Mouse (Mus musculus) left cerebral cortex, adult 11 months (tissue): Measurements from ENCODE around the gene Churc1.

ENCODE experiments used
- DNase-seq: peaks from one replicate; pipeline ENCODE4 v3.0.0; 2022; ENCODE audit warnings: low spot score

The Churc1 gene

DNA sequence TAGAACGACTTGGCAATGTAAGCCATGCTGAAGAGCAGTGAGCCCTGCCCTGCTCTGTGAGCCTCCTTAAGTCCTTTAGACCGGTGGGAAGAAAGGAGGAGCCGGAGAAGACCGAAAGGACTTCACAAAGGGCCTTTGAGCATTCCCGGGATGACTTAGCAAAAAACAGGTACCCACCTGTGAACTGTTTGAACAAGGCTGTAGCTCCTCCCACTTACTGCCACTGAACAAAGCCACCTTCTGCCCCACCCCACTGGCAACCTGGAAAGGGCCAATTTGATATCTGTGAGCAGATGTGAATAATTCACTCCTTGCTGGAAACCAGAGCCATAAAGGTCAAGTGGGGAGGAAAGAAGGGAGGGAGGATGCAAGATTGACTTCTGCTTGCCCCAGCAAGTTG lies 30.0 kb downstream of the Churc1 start, which contains the start of gene Gpx2:
Gene Gpx2 (minus strand): TSS at position 205 of the 400 bp plus-strand sequence.
- DNase-seq, result no peak

DNA sequence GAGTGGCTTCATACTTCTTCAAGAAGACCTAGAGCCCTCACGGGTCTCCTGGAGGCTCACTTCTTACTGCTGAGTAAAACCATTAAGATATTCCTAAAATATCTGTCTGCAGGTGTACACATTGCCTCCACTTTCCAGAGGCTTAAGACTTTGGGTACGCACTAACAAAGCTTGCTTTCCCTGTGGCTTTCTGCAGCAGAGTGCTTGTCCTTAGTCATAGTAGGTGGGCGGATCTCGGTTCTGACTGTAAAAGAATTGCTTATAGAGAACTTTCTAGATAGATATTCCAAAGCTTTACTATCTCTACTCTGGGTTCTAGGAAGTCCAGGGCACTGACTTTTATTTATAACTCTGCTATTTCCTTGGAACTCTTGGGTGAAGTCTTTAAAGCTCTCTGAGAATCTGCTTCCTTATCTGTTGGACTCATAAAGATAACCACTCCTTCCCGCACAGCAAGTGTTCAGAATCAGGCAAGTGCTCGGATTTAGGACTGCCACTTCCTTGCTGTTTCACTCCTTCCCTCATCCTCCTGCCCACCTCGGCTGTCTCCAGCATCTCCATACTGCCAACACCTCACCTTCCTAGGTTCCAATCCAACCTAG lies 31.7 kb downstream of the Churc1 start:
- DNase-seq, result no peak

DNA sequence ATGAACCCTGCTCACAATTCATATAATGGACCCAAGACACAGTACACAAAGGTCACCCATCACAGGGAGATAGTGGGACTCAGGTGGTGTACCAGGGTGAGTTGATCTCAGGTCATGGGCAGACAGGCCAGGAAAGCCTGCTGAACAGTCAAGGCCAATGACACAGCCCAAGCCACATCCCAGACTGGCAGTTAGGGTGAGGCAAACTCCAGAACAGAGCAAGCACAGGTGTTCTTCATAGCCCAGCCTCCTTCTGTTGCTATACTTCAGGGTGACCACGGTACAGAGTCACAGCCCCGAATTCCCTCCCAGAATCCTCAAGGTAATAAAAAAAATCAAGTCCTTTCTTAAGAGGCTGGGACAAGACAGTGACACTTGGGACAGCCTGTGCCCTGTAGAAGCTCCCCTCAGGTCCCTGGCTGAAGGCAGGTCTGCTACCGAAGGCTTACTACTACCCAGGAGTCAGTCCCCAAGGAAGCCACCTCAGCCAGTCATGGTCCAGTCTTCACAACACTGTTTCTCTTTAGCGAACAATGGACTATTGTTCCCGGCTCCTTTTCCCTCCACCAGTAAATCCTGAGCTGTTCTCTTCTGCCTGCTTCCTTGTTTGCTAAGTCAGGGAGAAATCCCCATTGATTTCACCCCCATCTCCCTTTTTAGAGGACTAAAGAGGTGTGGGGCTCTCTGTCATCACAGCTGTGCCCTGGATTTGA lies 32.8 kb downstream of the Churc1 start:
- no peak for DNase-seq

DNA sequence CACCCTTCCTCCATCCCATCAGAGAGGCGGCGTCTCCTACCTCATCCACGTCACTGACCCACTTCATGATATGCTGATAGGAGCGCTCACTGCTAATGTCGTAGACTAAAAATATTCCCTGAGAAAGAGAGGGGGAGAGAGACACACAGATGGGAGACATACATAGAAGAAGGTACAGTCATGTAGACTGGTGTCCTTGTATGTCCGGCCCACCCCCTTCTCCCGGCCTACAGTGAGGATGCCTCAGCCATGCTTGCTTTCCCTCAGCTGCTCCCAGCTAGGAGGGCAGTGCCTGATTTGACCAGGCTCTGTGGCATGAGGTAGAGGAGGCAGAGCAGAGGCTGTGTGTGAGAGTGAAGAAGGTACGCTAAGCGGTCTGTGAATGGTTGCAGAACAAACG lies 37.7 kb downstream of the Churc1 start:
- DNase-seq, result no peak

DNA sequence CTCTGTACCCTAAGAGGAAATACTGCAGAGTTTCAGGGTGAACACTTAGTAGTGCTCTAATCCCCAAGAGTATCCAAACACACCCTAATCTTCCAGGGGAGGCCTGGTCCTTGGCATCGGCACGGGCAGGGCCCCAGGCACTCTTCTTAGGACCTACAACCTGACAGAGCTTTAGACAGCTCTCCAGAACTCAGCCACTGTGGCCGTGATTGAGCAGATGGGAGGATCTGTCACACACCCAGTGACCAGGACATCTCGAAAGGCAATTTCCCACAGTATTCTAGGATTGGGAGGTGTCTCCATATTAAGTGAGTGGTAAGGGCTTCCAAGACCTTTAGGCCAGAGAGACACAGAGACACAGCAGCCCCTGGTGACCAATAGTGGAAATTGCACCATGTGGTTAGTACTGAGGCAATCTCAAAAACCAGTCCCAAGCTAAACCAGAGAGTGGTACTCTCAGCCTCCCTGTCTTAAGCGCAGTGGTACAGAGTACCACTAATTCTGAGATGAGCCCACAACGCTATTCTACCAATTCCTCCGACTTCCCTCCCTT lies 38.4 kb downstream of the Churc1 start:
- DNase-seq, result no peak

DNA sequence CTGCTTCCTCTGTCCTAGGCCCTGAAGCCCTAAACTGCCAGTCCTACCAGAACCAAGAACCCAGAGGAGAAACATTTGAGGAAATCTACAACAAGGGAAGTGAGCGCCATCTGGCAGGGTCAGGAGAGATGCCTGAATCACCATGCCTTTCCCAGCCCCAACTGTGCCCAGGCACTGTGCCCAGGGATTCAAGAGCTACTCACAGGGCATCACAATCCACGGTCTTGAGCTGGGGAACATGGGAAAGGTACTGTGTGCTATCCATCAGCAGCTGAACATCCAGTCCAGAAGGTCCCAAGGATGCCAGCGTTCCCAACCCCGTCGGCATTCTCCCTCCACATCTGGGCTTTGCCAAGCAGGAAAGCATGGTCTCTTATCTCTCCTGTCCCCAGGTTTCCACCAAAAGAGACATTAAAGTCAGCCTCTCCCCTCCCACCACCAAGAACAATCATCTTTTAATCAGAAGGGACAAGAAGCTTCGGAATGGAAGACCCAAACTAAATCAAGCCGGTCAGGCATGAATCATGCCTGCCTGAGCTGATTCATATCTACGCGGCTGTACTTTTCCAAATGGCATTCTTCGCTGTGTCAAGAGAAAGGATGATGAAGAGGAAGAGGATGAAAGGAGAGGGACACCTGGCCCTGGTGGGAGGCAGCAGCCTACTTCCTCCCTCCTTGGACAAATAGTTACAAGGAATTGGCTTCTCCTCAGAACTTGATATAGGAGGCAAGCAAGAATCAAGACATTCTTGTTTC lies 39.9 kb downstream of the Churc1 start:
- DNase-seq, result no peak

DNA sequence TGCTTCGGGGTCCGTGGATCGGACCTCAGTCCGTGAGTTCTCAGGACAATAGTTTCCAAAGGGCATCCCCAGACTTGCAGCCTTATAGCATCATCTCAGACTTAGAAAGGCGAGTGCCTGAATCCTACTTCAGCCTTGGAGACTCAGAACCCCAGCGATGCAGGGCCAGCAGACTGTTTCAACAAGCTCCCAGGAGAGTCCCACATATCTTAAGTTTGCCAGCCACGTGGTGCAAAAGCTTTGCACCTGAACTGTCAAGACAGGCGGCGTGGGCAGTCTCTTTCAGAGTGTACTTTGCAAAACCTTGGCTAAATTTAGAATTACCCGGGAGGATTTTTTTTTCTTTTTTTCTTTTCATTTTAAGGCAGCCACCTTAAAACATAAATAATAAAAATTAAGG lies 42.5 kb downstream of the Churc1 start:
- DNase-seq, result no peak

DNA sequence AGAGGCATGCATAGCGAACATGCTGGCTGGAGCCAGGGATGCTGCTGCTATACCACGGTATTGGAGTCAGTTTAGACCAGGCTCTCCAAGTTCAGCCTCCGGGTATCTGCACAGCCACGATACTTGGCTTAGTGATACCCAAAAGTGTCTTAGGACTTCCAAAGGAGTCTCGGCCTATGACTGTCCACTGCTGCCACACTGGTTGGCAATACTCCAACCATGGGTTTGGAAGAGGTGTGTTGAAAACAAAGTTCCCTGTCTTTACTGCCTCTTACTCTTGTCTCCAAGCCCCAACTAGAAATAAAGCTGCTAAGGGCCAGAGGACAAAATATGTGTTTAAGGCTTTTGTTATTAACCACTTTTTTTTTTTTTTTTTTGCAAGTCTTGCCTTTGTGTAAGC lies 45.2 kb downstream of the Churc1 start:
- DNase-seq, result no peak

DNA sequence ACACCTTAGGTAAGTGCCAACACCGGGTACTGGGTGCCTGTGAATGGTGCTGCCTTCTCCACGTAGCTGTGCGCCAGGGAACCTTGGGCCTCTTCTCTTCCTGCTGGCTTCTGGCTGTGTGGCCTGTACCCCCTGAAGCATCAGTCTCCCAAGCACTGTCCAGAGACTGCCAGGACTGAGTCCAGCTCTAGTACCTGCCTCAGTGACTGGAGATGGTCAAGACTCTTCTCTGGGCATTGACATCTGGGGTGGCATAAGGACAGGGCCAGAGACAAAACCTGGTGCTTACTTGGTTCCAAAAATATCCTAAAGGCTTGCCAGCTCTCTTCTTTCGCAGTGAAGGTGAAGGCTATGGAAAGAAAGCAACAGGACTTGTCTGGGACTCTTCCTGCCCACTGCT lies 45.7 kb downstream of the Churc1 start:
- DNase-seq, result no peak

DNA sequence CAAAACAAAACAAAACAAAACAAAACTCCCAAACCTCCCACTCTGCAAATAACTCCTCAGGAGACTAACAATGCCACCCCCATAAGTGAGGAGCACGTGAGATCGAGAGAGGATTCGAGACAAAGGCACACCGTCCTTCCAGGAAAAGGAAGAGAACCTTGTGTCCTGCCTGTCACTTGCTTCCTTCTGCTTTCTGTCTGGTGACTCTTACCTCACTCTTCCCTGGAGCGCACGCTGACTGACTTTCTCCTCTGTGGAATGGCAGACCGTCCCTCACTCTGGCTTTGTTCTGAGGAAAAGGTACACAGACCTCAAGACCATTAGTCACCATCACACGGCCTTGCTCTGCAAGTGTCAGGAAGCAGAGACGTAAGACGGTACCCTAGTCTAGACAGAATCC lies 48.2 kb downstream of the Churc1 start:
- no peak for DNase-seq

DNA sequence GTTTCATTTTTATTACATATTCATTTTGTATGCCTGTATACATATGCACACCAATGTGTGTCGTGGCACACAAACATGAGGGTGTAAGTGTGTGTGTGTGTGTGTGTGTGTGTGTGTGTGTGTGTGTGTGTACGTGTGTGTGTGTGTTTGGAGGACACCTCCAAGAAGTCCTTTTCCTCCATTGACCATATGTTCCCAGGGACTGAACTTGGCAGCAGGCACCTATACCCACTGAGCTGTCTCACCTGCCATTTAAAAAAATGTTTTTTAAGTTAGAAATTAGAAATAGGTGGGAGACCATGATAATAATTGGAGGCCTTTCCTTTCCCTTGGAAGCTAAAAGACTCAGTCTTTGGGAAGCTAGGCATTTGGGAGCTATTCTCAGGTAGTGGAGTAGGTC lies 48.8 kb downstream of the Churc1 start:
- DNase-seq, result no peak

DNA sequence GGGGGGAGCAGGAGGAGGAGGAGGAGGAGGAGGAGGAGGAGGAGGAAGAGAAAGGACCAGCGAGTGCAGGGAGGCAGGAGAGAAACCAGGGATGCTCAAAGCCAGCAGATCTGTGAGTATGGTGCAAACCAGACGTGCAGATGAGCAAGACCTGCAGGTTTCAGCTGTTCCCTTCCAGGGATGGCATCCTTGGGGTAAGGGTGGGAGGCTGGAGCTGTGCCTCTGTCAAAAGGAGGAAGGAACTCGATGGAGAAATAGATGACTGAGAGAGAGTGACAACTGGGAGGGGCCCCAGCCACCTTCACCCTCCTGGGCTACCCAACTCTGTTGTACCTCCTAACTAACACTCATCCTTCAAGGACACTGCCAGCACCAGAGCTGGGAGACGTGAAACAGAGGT lies 51.4 kb downstream of the Churc1 start:
- no peak for DNase-seq

DNA sequence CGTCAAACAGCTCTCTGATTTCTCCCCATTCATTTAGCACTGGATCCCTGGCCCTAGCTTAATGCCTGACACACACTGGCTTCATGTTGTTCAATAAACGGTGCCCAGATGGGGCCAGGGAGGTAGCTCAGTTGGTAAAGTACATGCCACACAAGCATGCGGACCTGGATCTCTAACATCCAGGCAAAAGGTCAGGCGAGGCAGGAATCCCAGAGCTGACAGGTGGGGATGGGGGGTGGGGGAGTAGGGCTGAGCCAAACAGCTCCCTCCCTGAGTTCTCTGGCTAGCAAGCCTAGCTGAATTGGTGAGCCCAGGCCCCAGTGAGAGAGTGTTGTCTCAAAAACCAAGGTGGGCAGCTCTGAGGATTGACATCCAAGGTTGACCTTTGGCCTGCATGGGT lies 51.8 kb downstream of the Churc1 start:
- no peak for DNase-seq

DNA sequence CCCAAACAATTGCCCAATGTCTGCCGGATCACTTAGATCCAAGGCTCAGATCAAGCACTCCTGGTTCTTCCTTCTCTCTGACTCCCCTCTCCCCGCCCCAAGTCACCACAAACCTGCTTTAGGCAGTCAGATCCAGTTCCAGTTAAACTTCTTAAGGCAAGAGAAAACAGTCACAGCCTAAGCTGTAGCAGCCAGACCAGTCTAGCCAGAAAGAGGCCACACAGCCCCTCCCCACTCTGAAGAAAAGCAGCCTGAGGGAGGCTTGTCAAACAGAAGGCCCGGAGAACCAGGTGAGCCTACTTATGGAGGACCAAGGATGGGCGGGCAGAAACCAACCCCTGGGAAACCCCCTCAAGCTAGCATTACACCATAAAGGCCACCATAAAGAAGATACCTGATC lies 52.8 kb downstream of the Churc1 start:
- no peak for DNase-seq

DNA sequence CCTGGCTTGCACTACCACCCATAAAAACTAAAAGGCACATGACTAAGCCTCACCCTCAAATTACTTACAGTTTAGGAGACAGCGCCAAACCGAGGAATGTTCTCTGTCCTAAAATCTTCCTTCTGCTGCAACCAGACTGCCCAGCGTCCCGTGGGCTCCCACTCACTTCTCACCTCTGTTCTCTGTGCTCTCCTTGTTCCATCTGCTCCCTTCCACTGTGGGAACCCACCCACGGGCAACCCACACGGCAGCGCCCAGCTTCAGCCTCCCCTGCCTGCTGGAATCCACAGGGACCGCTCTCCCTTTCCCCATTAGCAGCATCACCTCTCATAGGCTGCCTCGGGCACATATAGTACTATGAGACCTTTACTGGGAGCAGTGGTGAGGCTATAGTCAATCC lies 53.6 kb downstream of the Churc1 start:
- peak; percentile 61 for DNase-seq

DNA sequence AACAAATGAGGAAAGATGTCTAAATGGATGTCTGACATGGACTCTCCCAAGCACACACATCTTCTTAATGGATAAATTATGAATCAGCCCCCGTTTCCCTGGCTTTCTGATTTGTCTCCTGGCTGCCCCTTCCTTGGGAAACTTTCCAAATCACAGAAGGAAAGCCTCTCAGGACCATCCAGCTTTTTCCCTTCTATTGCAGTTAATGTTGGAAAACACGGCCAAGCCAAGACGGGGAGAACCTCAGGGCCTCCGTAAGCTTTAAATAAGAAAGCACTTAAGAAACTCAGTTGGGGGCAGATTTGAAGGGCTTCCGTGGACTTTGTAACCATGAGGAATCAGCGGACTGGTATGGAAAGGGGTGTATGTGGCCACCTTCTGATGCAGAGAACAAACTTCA lies 54.5 kb downstream of the Churc1 start:
- DNase-seq, result no peak

DNA sequence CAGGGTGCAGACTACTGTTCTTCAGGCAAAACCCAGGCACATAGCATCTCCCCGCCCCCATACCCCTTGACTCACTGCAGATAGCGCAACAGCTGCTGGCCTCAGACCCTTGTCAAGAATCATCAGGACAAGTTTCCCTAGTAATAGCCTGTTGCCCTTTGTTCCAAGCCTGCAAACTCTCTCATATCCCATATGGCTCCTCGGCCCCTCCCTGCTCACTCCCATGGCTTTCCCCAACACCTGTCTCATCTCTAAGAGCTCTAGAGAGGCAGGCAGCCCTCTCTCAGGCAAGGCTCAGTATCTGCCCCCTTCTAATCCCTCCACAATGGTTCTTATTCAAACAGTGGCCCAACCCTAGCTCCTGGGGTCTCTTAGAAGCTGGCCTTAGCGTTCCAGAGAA lies 55.3 kb downstream of the Churc1 start:
- DNase-seq, result no peak

DNA sequence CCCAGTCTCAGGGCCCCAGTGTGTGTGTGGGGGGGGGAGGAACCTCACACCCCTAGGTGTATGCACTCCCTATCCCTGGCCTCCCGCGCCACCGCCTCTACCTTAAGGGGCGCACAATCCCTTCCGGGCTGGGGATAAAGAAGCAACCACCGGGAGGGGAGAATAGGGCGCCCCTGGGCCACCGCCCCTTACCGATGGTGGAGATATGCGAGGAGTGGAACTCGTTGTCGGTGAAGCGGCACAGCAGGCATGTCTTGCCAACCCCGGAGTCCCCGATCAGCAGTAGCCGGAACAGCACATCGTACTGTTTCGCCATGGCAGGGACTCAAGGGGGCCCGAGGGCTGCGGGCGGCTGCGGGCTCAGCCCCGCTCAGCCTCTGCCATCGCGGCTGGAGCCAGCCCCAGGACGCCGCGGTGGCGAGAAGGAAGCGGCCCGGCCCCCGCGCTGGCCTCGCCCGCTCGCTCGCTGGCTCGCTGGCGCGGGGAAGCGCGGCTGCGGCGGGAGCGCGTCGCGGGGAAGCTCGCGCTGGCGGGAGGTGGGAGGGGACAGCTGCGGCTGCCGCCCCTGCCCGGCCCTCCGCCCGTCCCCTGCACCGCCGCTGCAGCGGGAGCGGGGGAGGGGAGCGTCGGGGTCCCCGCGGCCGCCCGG lies 56.8 kb downstream of the Churc1 start:
- no peak for DNase-seq

DNA sequence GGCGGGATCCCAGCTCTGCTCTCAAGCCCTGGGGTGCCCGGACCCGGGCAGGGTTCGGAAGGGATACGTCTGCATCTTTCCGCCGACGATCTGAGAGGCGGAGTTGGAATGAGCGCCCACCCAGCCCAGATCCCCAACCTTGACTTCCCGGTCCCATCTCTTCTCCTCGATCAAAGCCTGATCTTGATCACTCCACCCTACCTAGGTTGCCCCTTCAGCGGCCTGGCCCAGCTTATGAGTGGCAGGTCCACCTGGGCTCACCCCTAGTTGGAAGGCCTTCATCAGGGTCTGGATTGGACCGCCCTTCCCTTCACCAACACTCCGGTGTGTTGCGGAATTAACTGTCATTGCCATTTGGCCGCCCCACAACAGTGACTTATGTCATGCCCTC lies 57.3 kb downstream of the Churc1 start, which contains the start of gene Rab15:
Gene Rab15 (minus strand): TSS at position 258 of the 391 bp plus-strand sequence.
- no peak for DNase-seq

DNA sequence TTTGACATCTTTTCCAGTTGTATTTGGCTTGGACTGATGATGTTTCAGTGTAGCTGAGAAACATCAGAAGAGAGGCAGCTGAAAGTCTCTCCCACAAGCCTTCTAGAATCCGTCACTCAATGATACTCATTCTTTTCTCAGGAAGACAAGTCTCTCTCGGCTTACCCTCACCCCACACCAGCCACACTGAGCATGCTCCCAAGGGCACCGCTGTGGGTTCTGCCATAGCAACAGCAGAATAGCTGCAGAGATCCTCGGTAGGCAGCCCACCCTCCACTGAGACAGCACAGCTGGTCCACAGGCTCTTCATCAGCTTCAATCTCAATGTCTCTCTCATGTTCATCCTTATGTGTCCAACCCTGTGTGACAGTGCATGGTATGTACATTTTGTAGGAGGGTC lies 59.9 kb downstream of the Churc1 start:
- no peak for DNase-seq

DNA sequence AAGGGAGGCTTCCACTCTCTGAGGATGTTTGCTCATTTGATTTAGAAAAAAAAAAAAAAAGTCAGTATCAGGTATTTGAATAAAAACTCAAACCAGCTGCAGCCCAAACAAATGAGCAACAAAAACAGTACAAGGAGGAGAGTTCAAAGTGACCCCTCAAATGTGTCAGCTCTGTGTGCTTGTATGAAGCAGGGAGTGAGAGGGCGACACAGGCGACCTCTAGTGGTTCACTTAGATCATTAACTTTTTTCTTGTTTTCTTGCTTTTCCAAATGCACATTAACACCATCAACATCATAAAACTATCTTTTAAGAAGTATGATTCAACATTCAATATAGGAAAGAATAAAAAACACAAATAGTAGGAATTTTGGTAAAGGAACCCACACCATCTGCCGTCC lies 67.4 kb downstream of the Churc1 start:
- no peak for DNase-seq
